Mouse (Mus musculus) stomach, postnatal 0 days (tissue): ENCODE results near the gene Trim33.
A peak's percentile ranks its signal among the peaks of the same experiment; 100 is the strongest.

ENCODE experiments used
- CTCF ChIP-seq: IDR thresholded peaks from 2 replicates; pipeline ENCODE4 v1.5.1; 2016; ENCODE audit warnings: antibody characterized with exemption, low read depth, mild to moderate bottlenecking, moderate library complexity
- EP300 ChIP-seq: optimal IDR thresholded peaks from 2 replicates; pipeline ENCODE3; 2016; ENCODE audit warnings: antibody characterized with exemption

DNA sequence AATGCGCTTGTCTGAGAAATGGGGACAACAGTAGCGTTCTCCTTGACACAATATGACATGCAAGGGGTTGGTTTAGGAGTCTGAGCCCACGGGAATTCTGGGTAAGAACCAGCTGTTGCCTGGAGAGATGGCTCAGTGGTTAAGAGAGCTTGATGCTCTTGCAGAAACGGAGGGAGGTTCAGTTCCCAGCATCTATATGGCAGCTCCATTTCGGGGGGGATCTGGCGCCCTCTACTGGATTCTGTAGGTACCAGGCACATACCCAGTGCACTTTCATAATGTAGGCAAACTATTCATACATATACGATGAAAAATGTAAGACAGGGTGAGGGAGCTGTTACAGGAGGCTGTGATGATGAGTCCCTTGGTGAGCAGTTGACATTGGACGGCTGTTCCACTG, 94.9 kb downstream of the Trim33 start:
- TF ChIP-seq EP300 (no peak), CTCF (peak; percentile 81)
